Mouse (Mus musculus): ENCODE results near the gene Stx5a.

Gene Stx5a

DNA sequence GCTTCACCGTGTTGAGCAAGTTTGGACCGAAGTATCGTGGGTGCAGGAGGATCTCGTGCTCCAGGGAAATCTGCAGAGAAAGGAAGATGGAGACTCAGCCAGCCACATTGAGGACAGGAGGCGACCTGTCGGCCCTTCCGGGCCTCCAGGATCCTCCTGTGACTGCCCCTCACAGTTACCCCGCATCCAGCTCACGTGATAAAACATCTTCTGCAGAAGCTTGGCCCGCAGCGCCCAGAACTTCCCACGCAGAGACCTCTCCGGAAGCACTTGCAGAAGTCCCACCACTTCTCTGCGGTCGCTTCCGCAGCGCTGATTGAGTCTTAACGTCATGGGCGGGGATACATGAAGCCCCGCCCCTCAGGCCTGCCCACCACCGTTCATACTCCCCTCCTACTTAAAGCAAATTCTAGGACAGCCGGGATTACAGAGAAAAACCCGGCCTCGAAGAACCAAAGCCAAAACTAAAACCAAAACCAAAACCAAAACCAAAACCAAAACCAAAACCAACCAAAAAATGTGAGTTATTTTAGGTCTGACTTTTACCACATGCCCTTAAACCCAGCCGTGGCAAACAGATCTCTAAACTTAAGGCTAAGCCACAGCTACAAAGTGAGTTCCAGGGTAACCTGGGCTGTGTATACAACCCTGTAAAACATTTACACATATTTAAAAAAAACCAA, 57.2 kb downstream of the Stx5a start, which contains the start of gene Polr2g:
Polr2g (minus strand) TSS at position 314 of the 683 bp plus-strand sequence.
- DNase-seq (ENCODE audit: low read depth, low spot score), result peak; percentile 96

DNA sequence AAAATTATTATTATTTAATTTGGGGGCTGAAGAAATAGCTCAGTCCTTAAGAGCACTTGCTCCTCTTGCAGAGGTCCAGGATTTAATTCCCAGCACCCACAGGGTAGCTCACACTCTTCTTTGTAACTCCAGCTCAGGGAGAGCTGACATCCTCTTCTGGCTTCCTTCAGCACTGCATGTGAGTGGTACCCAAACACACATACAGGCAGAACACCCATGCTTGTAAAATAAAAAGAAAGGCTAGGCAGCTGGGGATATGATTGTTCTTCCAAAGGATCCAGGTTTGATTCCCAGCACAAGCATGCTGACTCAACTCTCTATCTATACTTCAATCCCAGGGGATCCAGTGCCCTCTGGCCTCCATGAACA, 57.7 kb downstream of the Stx5a start:
- DNase-seq (ENCODE audit: low read depth, low spot score), result no peak

DNA sequence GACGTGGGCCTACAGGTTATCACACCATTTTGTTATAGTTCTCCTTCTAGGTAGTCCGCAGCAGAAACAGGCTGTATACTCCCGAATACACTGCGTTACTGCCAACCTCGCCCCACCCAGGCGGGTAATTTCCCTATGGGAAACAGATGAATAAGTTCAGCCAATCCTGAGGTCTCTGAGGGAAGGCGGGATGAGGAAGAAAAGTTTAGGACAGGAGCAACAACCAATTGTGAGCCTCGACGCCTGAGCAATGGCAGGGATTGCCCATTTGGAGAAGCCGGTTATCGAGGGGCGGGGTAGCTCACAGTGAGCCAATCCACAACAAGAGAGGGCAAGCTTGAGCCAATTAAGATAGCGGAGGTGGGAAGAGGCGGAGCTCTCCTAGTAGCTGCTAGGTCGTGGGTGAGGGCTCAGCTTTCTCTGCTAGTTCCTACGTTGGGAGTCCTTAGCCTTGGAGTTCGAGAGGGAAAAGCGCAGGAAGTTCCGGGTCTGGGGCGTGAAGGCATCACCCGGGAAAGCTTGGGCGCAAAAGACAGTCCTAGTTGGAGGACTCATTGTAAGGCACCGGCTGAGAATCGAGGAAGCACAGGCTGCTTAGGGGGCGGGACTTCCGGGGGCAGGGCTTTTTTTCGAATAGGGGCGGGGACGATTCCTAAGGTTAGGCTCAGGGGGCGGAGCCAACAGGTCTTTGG, 61.1 kb downstream of the Stx5a start, which contains the start of gene Zbtb3:
Zbtb3 (plus strand) TSS at position 426 of the 692 bp plus-strand sequence.
- DNase-seq (ENCODE audit: low read depth, low spot score), result peak; percentile 100

DNA sequence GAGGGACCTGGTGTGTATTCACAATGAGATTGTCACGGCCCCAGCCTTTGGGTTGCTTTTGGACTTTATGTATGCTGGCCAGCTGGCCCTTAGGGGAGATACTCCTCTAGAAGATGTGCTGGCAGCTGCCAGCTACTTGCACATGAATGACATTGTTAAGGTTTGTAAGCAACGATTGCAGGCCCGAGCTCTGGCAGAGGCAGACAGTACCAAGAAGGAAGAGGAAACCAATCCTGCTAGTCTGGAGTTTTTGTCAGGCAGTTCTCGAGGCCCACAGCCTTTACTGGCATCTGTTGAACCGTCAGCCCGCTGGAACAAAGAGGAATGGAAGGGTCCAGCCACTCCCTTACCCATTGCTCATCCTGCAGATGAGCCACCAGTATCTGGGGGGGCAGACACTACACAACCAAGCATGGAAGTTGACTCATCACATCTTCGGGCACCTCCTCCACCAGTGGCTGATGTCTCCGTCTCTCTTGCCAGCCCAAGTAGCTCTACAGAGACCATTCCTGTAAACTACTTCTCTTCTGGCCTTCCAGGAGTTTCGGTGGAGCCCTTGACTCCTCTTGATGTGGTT, 62.1 kb downstream of the Stx5a start:
- DNase-seq (ENCODE audit: low read depth, low spot score), result no peak

DNA sequence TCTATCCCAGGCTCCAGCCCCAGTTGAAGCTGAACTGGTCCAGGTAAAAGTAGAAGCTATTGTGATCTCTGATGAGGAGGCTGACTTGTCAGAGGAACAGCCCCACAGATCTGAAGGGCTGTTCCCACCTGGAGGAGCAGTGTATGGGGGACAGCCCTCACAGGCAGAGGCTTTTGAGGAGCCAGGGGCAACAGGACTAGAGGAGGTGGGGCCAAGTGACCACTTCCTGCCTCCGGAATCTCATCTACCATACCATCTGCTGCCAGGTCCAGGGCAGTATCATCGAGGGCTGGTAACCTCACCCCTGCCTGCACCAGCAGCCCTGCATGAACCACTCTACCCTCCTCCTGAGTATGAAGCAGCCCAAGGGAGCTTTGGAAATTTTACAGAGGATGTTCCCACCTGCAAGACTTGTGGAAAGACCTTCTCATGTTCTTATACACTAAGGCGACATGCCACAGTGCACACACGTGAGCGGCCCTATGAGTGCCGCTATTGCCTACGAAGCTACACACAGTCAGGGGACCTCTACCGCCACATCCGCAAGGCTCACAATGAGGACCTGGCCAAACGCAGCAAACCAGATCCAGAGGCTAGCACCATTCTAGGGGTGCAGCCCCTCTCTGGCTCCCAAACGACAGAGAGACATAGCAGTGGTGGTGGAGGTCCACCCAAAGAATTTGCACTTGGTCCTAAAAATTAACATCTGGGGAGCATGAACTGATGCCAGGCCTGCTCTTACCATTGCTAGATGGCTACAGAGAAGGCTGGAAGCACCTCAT, 62.9 kb downstream of the Stx5a start:
- DNase-seq (ENCODE audit: low read depth, low spot score), result no peak

Data from R1 (cell line).